Mouse (Mus musculus) intestine, embryonic 14.5 days (tissue): ENCODE results near the gene Lrig1. TPM values are rescaled to one million over a fixed set of nuclear protein-coding genes. Genes with fewer than 3 reads are reported as not detected.
"Not testable (repeated sequence)": the region's sequence is repeated elsewhere in the genome, so short reads cannot be mapped to it uniquely, and the experiment has no call there.

Experiments
- ATAC-seq: fragments of 200-750 bp; cut with Nextera tagmentation; replicated peaks from 2 replicates; pipeline ENCODE4 v1.8.0; 2017; ENCODE audit warnings: low read depth, moderate number of reproducible peaks, moderate TSS enrichment, moderate library complexity; ENCODE audit not compliant: low FRiP score, low TSS enrichment
- DNase-seq: peaks from one replicate; pipeline ENCODE4 v3.0.0-alpha.2; 2018; ENCODE audit warnings: low spot score
- H3K27ac ChIP-seq: fragments of 300-500 bp; sonication (generic); 2 replicates; pipeline ENCODE4 v1.5.1; 2014; ENCODE audit warnings: low read depth, mild to moderate bottlenecking, control low read depth
- H3K27me3 ChIP-seq: fragments of 300-500 bp; sonication (generic); replicated peaks from 2 replicates; pipeline ENCODE4 v1.6.1; 2014; ENCODE audit warnings: low read length, control low read depth; ENCODE audit not compliant: control insufficient read depth, insufficient read depth
- H3K36me3 ChIP-seq: fragments of 300-500 bp; sonication (generic); 2 replicates; pipeline ENCODE4 v1.6.1; 2014; ENCODE audit warnings: low read length, control low read depth; ENCODE audit not compliant: control insufficient read depth, insufficient read depth
- H3K4me1 ChIP-seq: fragments of 300-500 bp; sonication (generic); replicated peaks from 2 replicates; pipeline ENCODE4 v1.6.1; 2014; ENCODE audit warnings: low read length, control low read depth, mixed read lengths; ENCODE audit not compliant: control insufficient read depth, insufficient read depth
- H3K4me2 ChIP-seq: fragments of 300-500 bp; sonication (generic); 2 replicates; pipeline ENCODE4 v1.6.1; 2014; ENCODE audit warnings: low read length
- H3K4me3 ChIP-seq: fragments of 300-500 bp; sonication (generic); 2 replicates; pipeline ENCODE4 v1.5.1; 2014; ENCODE audit warnings: low read depth, low read length, control low read depth, mixed read lengths
- H3K9ac ChIP-seq: fragments of 300-500 bp; sonication (generic); 2 replicates; pipeline ENCODE4 v1.6.1; 2014; ENCODE audit warnings: mild to moderate bottlenecking, low read length
- H3K9me3 ChIP-seq: fragments of 300-500 bp; sonication (generic); 2 replicates; pipeline ENCODE4 v1.6.1; 2016; ENCODE audit warnings: low read length, control low read depth; ENCODE audit not compliant: control insufficient read depth
- WGBS: fragments of 180-500 bp; shearing (Covaris S2); extraction: QIAGEN DNeasy Blood & Tissue Kit; methylation state at CpG from one replicate; pipeline ENCODE4 v1.1.7; 2014; 5-methylcytosine and 5-hydroxymethylcytosine counted together
- microRNA-seq: library from miRNA; unstranded; fragments of <30 nt; microRNA quantifications from one replicate; pipeline ENCODE4, GENCODE M21; 2016
- polyA plus RNA-seq: library from polyadenylated mRNA; unstranded; fragments of >200 nt; fragmentation: Nextera tagmentation; extraction: Ambion mirVana; gene quantifications from 2 replicates; pipeline ENCODE4 v1.2.1, GENCODE M21; 2014

Lrig1 gene
- polyA plus RNA-seq, 1 experiment from 2014 or later = 32.8 TPM

DNA sequence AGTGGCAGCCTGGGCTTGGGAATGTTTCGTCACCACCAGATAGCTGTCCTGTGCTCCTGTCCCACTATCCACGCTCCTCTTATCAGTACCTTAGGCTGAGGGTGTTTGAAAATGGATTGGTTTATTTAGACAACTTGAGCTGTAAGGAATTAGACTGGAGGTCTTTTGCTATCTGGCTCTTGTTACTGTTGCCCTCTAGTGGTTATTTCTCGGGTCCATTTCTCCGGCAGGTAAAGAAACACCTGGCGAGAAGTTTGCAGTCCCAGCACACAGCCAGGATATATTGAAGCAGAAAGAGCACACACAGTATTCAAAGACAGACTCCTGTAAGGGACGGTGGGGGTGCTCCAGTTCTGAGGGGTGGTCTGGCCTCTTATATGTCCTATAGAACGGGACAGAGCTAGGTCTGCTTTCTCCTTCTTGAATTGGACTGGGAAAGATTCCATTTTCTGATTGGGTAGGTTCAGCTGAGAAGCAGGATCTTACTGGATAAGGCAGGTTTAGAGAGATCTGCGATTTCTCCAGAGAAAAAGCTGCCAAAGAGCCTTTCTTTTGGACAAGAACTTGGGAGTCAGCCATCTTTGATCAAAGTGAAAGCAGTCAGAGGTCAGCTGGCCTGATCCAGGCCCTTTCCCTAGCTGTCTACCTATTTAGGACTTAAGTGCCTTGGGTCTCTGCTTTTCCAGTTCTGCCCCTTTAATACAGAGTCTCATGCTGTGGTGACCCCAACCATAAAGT, 136.6 kb downstream of the Lrig1 start:
- ATAC-seq = no peak
- Histone ChIP-seq H3K27ac (no peak overlapping the region), H3K27me3 (no peaks in the 10 kb centered on the region), H3K4me2 (no peak overlapping the region), H3K4me3 (no peak overlapping the region), H3K9me3 (no peaks in the 10 kb centered on the region), H3K4me1 (no peaks in the 10 kb centered on the region), H3K9ac (no peak overlapping the region), H3K36me3 (no peaks in the 10 kb centered on the region)
- DNase-seq = no peak
- 48% methylated on average over 8 of the region's 8 CpGs for WGBS

DNA sequence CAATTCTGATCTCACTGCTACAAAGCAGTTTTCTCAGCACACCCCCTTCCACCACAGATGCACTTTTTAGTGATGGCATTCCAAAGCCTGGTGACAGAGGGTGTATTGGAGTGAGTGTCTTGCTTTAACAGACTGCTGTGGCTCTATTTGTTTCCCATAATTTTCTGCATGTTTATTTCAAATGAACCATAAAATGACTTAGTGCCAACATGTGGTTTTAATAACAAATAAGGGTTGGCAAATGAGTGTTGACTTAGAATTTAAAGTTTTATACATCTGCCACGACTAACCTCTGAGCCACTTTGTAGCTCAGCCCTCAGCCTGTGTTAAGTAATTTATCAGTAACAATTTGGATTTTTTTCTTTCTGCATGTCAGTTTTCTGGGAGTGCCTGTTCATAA, 138.6 kb downstream of the Lrig1 start:
- H3K36me3 ChIP-seq = no peaks in the 10 kb centered on the region
- WGBS = 49% methylated on average over 1 of the region's 1 CpGs
- H3K9me3 ChIP-seq = no peaks in the 10 kb centered on the region
- H3K27me3 ChIP-seq = no peaks in the 10 kb centered on the region
- H3K4me1 ChIP-seq = no peaks in the 10 kb centered on the region
- no peak overlapping the region for H3K27ac ChIP-seq
- no peak overlapping the region for H3K9ac ChIP-seq
- no peak for DNase-seq
- H3K4me2 ChIP-seq = no peak overlapping the region
- H3K4me3 ChIP-seq = no peak overlapping the region
- ATAC-seq = no peak

DNA sequence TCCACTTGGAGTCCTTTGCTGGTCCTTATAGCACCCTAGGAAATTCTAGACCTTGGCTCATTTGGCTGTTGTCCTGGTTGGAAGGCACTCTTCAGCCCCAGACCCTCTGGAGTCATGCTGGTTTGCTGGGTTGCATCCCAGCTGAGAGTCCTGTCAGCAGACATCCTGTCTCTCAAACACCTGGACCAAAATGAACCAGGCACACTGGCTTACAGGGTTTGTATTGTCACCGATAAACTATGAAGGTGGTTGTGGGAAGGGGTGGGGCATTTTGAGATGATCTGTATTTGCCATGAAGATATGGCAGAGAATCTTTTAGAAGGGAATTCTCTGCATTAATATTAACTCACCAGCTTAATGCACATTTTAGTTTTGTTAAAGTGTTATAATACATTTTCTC, 139.1 kb downstream of the Lrig1 start:
- H3K36me3 ChIP-seq = no peaks in the 10 kb centered on the region
- no peak overlapping the region for H3K4me3 ChIP-seq
- H3K9me3 ChIP-seq = no peaks in the 10 kb centered on the region
- H3K4me2 ChIP-seq = no peak overlapping the region
- no peak for DNase-seq
- ATAC-seq = no peak
- no peak overlapping the region for H3K27ac ChIP-seq
- H3K9ac ChIP-seq = no peak overlapping the region
- 89% methylated on average over 1 of the region's 1 CpGs for WGBS
- no peaks in the 10 kb centered on the region for H3K4me1 ChIP-seq
- no peaks in the 10 kb centered on the region for H3K27me3 ChIP-seq

DNA sequence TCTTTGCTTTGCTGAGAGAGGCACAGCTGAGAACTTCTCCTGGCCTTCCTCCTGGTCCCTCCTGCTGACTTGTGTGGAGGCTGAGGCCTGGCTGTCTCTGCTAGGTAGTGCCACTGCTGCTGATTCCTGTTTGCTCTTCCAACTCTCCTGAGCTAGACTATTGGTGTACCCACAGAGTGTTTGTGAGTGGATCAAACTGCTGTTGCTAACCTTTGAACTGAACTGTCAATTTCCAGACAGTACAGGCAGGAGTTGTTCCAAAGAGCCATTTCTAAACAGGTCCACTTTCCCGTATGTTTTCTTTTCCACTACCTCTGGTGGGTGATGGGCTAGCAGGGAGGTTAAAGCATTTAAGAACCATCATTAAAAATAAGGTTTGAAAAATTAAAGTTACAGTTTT, 141.4 kb downstream of the Lrig1 start:
- not testable (repeated sequence) for H3K4me2 ChIP-seq, H3K27ac ChIP-seq, H3K36me3 ChIP-seq, H3K4me3 ChIP-seq, H3K27me3 ChIP-seq, ATAC-seq, H3K9ac ChIP-seq, H3K4me1 ChIP-seq, DNase-seq, H3K9me3 ChIP-seq
- 70% methylated on average over 1 of the region's 1 CpGs for WGBS

Small RNA genes within 50 kb of the gene (microRNA-seq; reads per million reads assigned to microRNA genes)
- 0.42 reads per million for gene Mir7041

Other genes starting within 250 kb of the Lrig1 start
- 7.3 and 9.5 TPM in 2 replicates for gene Slc25a26, start 199.8 kb downstream of the Lrig1 start, polyA plus RNA-seq